Mouse (Mus musculus) B cell, adult 67 days (primary cell): ENCODE data around the gene Vmn2r9. TPM values are rescaled to one million over a fixed set of nuclear protein-coding genes. Genes with fewer than 3 reads are reported as not detected.

Experiments used
- total RNA-seq, 2 experiments: library from RNA; stranded (reverse); gene quantifications; 4 replicates each; pipeline ENCODE4 v1.2.4; 2023

The Vmn2r9 gene
- total RNA-seq = not detected

DNA sequence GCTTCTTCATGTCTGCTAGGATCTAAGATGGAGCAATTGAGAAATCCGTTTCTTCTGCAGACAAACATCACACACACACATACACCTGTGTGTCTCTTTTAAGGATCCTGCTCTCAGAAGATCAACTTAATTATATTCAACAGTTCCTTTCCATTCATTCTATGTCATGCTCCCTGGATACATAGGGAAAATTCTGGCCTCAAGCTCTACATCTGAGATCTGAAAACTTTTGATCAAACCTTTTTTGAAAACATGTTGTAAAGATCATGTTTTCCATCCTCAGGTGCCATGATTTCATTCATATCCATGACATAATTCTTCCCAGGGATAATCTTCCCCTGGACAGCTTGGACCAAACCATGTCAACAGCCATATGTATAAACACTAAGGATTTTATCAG is at the start of gene Vmn2r9:
Gene Vmn2r9, minus strand, starts transcription at position 101 of the 400 bp plus-strand sequence.

DNA sequence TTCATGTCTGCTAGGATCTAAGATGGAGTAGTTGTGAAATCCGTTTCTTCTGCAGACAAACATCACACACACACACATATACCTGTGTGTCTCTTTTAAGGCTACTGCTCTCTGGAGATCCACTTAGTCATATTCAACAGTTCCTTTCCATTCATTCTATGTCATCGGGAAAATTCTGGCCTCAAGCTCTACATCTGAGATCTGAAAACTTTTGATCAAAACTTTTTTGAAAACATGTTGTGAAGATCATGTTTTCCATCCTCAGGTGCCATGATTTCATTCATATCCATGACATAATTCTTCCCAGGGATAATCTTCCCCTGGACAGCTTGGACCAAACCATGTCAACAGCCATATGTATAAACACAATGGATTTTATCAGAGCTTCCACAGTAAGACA is 43.7 kb downstream of the Vmn2r9 start, which contains the start of gene Vmn2r8:
Gene Vmn2r8, minus strand, starts transcription at position 101 of the 400 bp plus-strand sequence.

DNA sequence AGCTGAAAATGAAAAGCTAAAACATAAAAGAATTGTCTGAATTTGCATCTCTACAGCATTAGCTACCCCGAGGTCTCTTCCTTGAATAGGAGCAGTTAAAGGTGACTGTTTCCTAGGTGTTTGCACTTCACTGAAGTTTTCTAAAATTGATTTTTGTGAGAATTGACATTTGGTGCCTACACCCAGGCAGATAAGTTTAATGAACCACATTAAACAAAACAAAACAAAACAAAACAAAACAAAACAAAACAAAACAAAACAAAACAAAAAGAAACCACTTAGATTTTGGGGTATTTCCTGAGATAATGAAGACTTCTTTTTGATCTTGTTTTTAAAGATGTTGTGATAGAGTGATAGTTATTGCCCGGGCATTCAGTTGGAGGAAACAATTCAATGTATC is 57.1 kb downstream of the Vmn2r9 start, which contains the start of gene Tmed11:
Gene Tmed11, minus strand, starts transcription at position 101 of the 400 bp plus-strand sequence.

Other genes with a start within 250 kb of the Vmn2r9 start
- 100 to 1,000 TPM; 144 to 150 TPM for gene Gak, start 222.8 kb downstream of the Vmn2r9 start, total RNA-seq
- 10 to 100 TPM; 26.7 to 27.1 TPM for gene Tmem175, start 222.8 kb downstream of the Vmn2r9 start, total RNA-seq
- gene Idua, start 192.3 kb downstream of the Vmn2r9 start, total RNA-seq = 10 to 100 TPM; 30.9 to 44.8 TPM
- 10 to 100 TPM; 47.0 to 56.2 TPM for gene Dgkq, start 182.9 kb downstream of the Vmn2r9 start, total RNA-seq
- gene Slc26a1, start 177.0 kb downstream of the Vmn2r9 start, total RNA-seq = not detected
- gene Fgfrl1, start 160.2 kb downstream of the Vmn2r9 start, total RNA-seq = 1 to 10 TPM; 6.1 to 7.5 TPM
- not detected for gene Rnf212, start 77.6 kb downstream of the Vmn2r9 start, total RNA-seq
- not detected for gene Tmed11, start 57.2 kb downstream of the Vmn2r9 start, total RNA-seq
- gene Vmn2r8, start 43.8 kb downstream of the Vmn2r9 start, total RNA-seq = not detected
- gene Vmn2r10, start 153.9 kb upstream of the Vmn2r9 start, total RNA-seq = not detected
- gene Vmn2r11, start 207.0 kb upstream of the Vmn2r9 start, total RNA-seq = not detected
- gene Vmn2r12, start 245.3 kb upstream of the Vmn2r9 start, total RNA-seq = not detected